Mouse (Mus musculus) stomach, embryonic 14.5 days (tissue): ENCODE measurements around the gene Rbfox3. TPM values are rescaled to one million over a fixed set of nuclear protein-coding genes. Genes with fewer than 3 reads are reported as not detected.

Experiments
- ATAC-seq: fragments of 200-750 bp; cut with Nextera tagmentation; 2 replicates; pipeline ENCODE4 v1.8.0; 2017; ENCODE audit warnings: low read depth, moderate TSS enrichment; ENCODE audit not compliant: insufficient number of reproducible peaks, insufficient read depth, low FRiP score
- H3K27ac ChIP-seq: fragments of 300-500 bp; sonication (generic); 2 replicates; pipeline ENCODE4 v1.5.1; 2014; ENCODE audit warnings: mild to moderate bottlenecking, low read length, moderate library complexity, mixed read lengths
- H3K27me3 ChIP-seq: fragments of 300-500 bp; sonication (generic); 2 replicates; pipeline ENCODE4 v1.6.1; 2014; ENCODE audit warnings: low read length, control low read depth, mixed read lengths; ENCODE audit not compliant: control insufficient read depth, insufficient read depth
- H3K36me3 ChIP-seq: fragments of 300-500 bp; sonication (generic); 2 replicates; pipeline ENCODE4 v1.6.1; 2014; ENCODE audit warnings: mild to moderate bottlenecking, control low read depth, low read length, moderate library complexity, mixed read lengths; ENCODE audit not compliant: control insufficient read depth, insufficient read depth
- H3K4me1 ChIP-seq: fragments of 300-500 bp; sonication (generic); 2 replicates; pipeline ENCODE4 v1.6.1; 2014; ENCODE audit warnings: low read length, control low read depth, mixed read lengths; ENCODE audit not compliant: control insufficient read depth, insufficient read depth
- H3K4me2 ChIP-seq: fragments of 300-500 bp; sonication (generic); replicated peaks from 2 replicates; pipeline ENCODE4 v1.6.1; 2014; ENCODE audit warnings: low read depth, low read length, control low read depth
- H3K4me3 ChIP-seq: fragments of 300-500 bp; sonication (generic); 2 replicates; pipeline ENCODE4 v1.5.1; 2014; ENCODE audit warnings: low read depth, low read length, control low read depth
- H3K9ac ChIP-seq: fragments of 300-500 bp; sonication (generic); replicated peaks from 2 replicates; pipeline ENCODE4 v1.6.1; 2014; ENCODE audit warnings: low read depth, mild to moderate bottlenecking, control low read depth, low read length, moderate library complexity, mixed read lengths
- H3K9me3 ChIP-seq: fragments of 300-500 bp; sonication (generic); 2 replicates; pipeline ENCODE4 v1.6.1; 2016; ENCODE audit warnings: low read depth, low read length, control low read depth; ENCODE audit not compliant: control insufficient read depth
- WGBS: fragments of 180-500 bp; shearing (Covaris S2); extraction: QIAGEN DNeasy Blood & Tissue Kit; methylation state at CpG from one replicate; pipeline ENCODE4 v1.1.7; 2014; 5-methylcytosine and 5-hydroxymethylcytosine counted together
- polyA plus RNA-seq: library from polyadenylated mRNA; unstranded; fragments of >200 nt; fragmentation: Nextera tagmentation; extraction: Ambion mirVana; gene quantifications from 2 replicates; pipeline ENCODE4 v1.2.1, GENCODE M21; 2014

Gene Rbfox3
- polyA plus RNA-seq, 1 experiment from 2014 or later, result 1.2 TPM

DNA sequence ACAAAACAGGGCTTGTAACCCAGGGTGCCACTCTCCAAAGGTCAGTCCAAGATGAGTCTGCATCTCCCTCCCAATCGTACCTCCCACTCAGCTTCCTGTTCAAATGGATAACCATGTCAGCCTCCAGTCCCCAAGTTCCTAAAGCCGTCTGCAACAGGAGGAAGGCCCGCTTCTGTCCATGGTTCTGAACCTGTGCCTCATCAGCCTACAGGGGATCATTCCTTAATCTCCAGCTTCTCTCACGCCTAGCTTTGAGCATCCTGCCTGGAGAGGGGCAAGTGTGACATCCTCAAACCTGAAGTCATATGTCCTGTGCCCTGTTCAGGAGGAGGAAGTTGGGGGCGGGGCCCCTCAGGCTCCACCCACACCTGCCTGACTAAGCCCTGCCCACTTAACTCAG is 15.7 kb upstream of the Rbfox3 start:
- Histone ChIP-seq H3K27me3 (no peaks in the 10 kb centered on the region), H3K4me1 (no peaks in the 10 kb centered on the region), H3K9ac (no peak overlapping the region), H3K4me3 (no peak overlapping the region), H3K27ac (no peak overlapping the region), H3K36me3 (no peaks in the 10 kb centered on the region), H3K4me2 (no peak overlapping the region), H3K9me3 (no peaks in the 10 kb centered on the region)
- WGBS, result 8% methylated on average over 5 of the region's 5 CpGs
- no peak for ATAC-seq

DNA sequence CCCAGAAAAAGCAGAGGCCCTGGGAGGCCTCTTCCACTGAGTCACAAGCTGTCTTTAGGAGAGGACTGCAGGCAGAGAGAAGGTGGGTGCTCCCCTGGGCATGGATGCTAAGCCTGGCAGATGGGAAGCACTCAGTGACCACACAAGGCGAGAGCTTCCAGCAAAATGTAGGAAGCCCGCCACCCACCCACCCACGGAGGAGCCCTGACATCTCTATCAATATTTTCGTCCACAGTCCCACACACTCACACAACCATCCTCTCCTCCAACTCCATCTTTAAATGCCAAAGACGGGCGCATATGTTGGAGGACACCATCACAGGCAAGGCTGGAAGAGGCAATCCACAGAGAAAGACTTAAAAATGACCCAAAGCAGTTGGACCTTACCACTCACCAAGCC is 10.5 kb upstream of the Rbfox3 start:
- WGBS, result 72% methylated on average over 6 of the region's 6 CpGs
- no peak for ATAC-seq
- Histone ChIP-seq H3K36me3 (no peaks in the 10 kb centered on the region), H3K9me3 (no peaks in the 10 kb centered on the region), H3K27ac (no peak overlapping the region), H3K4me3 (no peak overlapping the region), H3K27me3 (no peaks in the 10 kb centered on the region), H3K4me2 (no peak overlapping the region), H3K4me1 (no peaks in the 10 kb centered on the region), H3K9ac (no peak overlapping the region)

DNA sequence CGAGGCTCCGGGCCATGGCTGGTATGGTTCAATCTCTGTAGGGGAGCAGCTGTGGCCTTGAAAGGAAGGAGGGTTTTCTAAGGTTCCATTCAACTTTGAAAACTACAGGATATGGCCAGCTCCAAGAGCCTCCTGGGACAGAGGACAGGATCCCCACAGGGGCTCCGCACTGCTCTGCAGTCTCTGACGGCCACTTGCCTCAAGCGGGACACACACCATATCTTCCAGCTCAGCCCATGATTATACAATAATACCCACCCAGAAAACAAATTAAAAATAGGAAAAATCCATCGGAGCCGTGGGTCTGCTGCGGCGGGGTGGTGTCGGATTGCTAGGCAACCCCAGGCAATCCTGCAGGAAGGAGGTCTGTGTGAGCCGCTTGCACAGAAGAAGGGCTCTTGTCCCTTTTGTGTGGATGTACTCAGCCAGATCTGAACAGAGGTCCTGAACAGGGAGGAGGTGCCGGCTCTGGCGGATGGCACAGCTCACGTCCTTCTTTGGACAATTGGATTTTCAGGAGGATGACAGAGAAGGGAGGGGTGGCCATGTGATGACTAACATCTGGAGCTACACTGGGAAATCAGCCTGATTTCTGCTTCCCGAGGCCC is 5.1 kb upstream of the Rbfox3 start:
- ATAC-seq, result no peak
- no peak overlapping the region for H3K4me2 ChIP-seq
- H3K27me3 ChIP-seq, result no peaks in the 10 kb centered on the region
- no peak overlapping the region for H3K9ac ChIP-seq
- H3K4me3 ChIP-seq, result no peak overlapping the region
- no peaks in the 10 kb centered on the region for H3K4me1 ChIP-seq
- H3K36me3 ChIP-seq, result no peaks in the 10 kb centered on the region
- no peaks in the 10 kb centered on the region for H3K9me3 ChIP-seq
- H3K27ac ChIP-seq, result no peak overlapping the region
- 29% methylated on average over 15 of the region's 15 CpGs for WGBS

DNA sequence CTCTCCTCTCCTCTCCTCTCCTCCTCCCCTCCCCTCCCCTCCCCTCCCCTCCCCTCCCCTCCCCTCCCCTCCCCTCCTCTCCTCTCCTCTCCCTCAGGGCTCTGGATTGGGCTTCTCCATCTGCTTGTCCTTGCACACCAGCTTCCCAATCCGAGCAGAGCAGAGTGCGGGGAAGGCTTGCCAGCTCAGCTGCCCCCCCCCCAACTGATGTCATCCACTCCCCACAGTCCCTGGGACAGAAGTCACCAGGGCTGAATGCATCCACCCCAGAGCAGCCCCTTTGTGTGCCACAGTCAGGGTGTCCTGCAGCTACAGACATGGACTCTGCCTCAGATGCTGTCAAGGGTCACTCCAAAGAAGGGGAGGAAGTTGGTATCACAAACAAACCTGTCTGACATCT is 4.5 kb upstream of the Rbfox3 start:
- no peak overlapping the region for H3K4me2 ChIP-seq
- no peaks in the 10 kb centered on the region for H3K4me1 ChIP-seq
- WGBS, result 60% methylated on average over 2 of the region's 2 CpGs
- H3K27ac ChIP-seq, result no peak overlapping the region
- ATAC-seq, result no peak
- H3K9ac ChIP-seq, result no peak overlapping the region
- H3K9me3 ChIP-seq, result no peaks in the 10 kb centered on the region
- H3K4me3 ChIP-seq, result no peak overlapping the region
- H3K27me3 ChIP-seq, result no peaks in the 10 kb centered on the region
- no peaks in the 10 kb centered on the region for H3K36me3 ChIP-seq

DNA sequence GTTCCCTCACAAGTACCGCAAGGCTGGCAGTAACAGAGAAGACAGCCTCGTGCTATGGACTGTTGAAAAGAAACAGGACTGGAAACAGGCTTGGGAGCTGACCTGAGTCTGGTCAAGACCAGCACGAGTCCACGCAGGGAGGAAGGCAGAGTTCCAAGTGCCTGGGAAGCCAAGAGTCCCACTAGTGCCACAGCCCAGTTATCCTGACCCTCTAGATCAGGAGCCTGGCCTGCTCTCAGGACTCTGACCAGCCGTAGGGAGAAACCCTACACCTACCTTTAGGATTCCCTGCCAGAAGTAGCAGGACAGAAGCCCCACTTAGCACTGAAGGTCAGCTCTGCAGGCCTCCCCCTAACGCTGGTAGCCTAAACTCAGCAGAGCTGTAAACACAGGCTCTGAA is 1.3 kb upstream of the Rbfox3 start:
- H3K27ac ChIP-seq, result no peak overlapping the region
- no peaks in the 10 kb centered on the region for H3K9me3 ChIP-seq
- peaks cover 24% of the 10 kb centered on the region for H3K27me3 ChIP-seq
- ATAC-seq, result no peak
- no peak overlapping the region for H3K9ac ChIP-seq
- no peak overlapping the region for H3K4me3 ChIP-seq
- H3K4me2 ChIP-seq, result no peak overlapping the region
- H3K36me3 ChIP-seq, result no peaks in the 10 kb centered on the region
- peaks cover 6% of the 10 kb centered on the region; the same call in 1 of the 2 replicates for H3K4me1 ChIP-seq
- 54% methylated on average over 6 of the region's 6 CpGs for WGBS

DNA sequence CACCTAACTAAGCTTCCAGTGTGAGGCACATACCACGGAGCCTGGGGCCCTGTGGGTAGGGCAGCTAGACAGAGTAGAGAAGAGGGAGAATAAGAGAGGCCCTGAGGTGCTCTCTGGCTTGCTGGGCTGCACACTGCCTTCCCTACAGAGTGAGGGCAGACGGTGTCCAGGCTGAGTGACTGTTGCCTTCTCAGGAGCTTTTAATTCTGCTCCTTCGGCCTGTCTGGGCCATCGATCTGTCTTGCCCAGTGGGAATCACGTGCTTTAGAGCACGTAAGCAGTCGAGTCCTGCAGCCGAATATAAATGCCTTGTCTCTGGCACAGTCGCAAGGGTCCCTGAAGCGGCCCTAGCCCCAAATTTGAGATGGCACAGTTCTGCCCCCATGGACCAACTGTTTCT is 641 bp downstream of the Rbfox3 start:
- WGBS, result 74% methylated on average over 10 of the region's 10 CpGs
- Histone ChIP-seq H3K4me2 (no peak overlapping the region), H3K4me3 (no peak overlapping the region), H3K36me3 (no peaks in the 10 kb centered on the region), H3K4me1 (peaks cover 6% of the 10 kb centered on the region; the same call in 1 of the 2 replicates), H3K9me3 (no peaks in the 10 kb centered on the region), H3K27me3 (peaks cover 42% of the 10 kb centered on the region), H3K27ac (no peak overlapping the region), H3K9ac (no peak overlapping the region)
- no peak for ATAC-seq

DNA sequence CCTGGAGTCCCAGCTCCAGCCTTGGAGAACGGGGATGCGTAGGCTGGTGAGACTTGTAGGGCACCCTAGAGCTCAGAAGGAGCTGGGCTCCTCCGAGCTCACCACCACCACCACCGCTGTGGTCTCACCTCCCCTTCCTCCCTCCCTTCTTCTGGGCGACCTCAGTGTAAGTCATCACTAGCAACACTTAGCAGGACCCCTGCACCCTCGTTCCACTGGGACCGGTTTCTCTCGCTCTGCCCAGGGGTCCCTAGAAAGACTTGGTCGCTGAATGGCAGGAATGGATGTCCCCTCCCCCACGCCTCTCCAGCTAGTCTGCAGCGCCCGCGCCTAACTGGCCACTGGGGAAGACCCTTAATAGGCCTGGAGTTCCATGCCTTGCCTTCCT is 1.6 kb downstream of the Rbfox3 start:
- peak overlapping the region; percentile 39 for H3K4me3 ChIP-seq
- no peak overlapping the region for H3K9ac ChIP-seq
- no peaks in the 10 kb centered on the region for H3K9me3 ChIP-seq
- WGBS, result under 1% methylated on average over 12 of the region's 13 CpGs
- peak overlapping the region; percentile 82 for H3K4me2 ChIP-seq
- H3K27me3 ChIP-seq, result peaks cover 44% of the 10 kb centered on the region
- no peak for ATAC-seq
- H3K36me3 ChIP-seq, result no peaks in the 10 kb centered on the region
- no peak overlapping the region for H3K27ac ChIP-seq
- H3K4me1 ChIP-seq, result peaks cover 6% of the 10 kb centered on the region; the same call in 1 of the 2 replicates

DNA sequence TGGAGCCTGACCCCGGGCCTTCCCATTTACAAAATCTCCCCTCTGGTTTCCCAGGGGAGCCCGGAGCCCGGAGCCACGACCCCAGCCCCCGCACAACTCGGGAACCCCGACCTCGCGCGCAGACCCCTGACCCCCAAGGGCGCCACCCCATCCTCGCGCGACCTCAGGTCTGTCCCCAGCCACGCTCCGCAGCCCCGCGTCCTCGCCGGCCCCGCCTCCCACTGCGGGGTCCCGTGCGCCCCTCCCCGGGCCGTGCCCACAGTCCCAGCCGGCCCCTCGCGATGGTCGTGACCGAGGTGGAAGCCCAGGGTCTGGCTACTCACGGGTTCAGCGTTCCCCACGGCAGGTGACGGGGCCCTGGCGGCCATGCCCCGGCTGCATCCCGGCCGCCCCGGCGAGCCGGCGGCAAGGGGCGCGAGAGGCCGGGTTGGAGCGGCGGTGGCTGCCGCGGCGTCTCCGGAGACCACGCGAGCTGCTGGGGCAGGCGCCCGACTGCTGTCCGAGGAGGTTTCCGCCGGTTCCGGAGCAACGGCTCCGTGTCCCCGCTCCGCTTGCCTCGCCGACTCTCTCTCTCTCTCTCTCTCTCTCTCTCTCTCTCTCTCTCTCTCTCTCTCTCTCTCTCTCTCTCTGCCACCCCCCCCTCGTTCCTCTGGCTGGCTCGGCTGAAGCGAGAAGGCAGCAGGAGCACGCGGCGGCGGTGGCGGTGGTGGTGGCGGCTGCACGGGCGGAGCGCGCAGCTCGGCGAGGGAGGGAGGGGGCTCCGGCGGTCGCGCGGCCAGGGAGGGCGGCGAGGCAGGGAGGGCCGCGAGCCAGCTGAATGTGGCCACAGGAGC is 2.2 kb downstream of the Rbfox3 start:
- Histone ChIP-seq H3K27ac (no peak overlapping the region), H3K9ac (0 out of 2 replicates have a peak overlapping the region, but pooled peaks have one; percentile 3), H3K4me1 (peaks cover 6% of the 10 kb centered on the region; the same call in 1 of the 2 replicates), H3K36me3 (no peaks in the 10 kb centered on the region), H3K4me2 (peak overlapping the region; percentile 82), H3K9me3 (no peaks in the 10 kb centered on the region), H3K4me3 (peak overlapping the region; percentile 39), H3K27me3 (peaks cover 44% of the 10 kb centered on the region)
- under 1% methylated on average over 70 of the region's 90 CpGs for WGBS
- ATAC-seq, result no peak
